Mouse (Mus musculus): ENCODE measurements around the gene Ccr9. TPM values are rescaled to one million over a fixed set of nuclear protein-coding genes. Genes with fewer than 3 reads are reported as not detected.

Ccr9 gene
- polyA plus RNA-seq, 1 experiment from 2014 or later = 0.27 TPM

- Histone ChIP-seq H3K9ac (no peak within 1 kb of the TSS), H3K36me3 (replicated peaks; ENCODE audit: control insufficient read depth, insufficient read depth) (peaks cover 18% of the 10 kb centered on the region), H3K4me2 (replicated peaks) (no peak within 1 kb of the TSS), H3K4me1 (replicated peaks; ENCODE audit: control insufficient read depth, insufficient read depth, low read length) (no peaks in the 10 kb centered on the region), H3K4me3 (replicated peaks; ENCODE audit: low read length) (no peak within 1 kb of the TSS), H3K27me3 (ENCODE audit: control insufficient read depth, insufficient read depth, low read length) (no peaks in the 10 kb centered on the region), H3K9me3 (ENCODE audit: control insufficient read depth, low read length) (no peaks in the 10 kb centered on the region), H3K27ac (no peak within 1 kb of the TSS)
- ATAC-seq (ENCODE audit: low FRiP score) (no peak), DNase-seq (ENCODE audit: low spot score) (no peak)
- WGBS = 91% methylated on average over 5 of the region's 5 CpGs
Observed at GRCm38 (mm10) chr9:123806267-123806666, 128.0 kb downstream of the Ccr9 start, which contains the start of gene Cxcr6. Gene Cxcr6, plus strand, starts transcription at chr9:123806475.

- no peak overlapping the region for H3K9ac ChIP-seq
- peaks cover 18% of the 10 kb centered on the region for H3K36me3 ChIP-seq (replicated peaks; ENCODE audit: control insufficient read depth, insufficient read depth)
- H3K9me3 ChIP-seq (ENCODE audit: control insufficient read depth, low read length) = no peaks in the 10 kb centered on the region
- ATAC-seq (ENCODE audit: low FRiP score) (no peak), DNase-seq (ENCODE audit: low spot score) (no peak)
- no peaks in the 10 kb centered on the region for H3K4me1 ChIP-seq (replicated peaks; ENCODE audit: control insufficient read depth, insufficient read depth, low read length)
- no peak overlapping the region for H3K27ac ChIP-seq
- H3K27me3 ChIP-seq (ENCODE audit: control insufficient read depth, insufficient read depth, low read length) = no peaks in the 10 kb centered on the region
- no peak overlapping the region for H3K4me3 ChIP-seq (replicated peaks; ENCODE audit: low read length)
- 85% methylated on average over 7 of the region's 7 CpGs for WGBS
- no peak overlapping the region for H3K4me2 ChIP-seq (replicated peaks)
Observed at GRCm38 (mm10) chr9:123808583-123808982, 130.3 kb downstream of the Ccr9 start.

GRCm38 (mm10) chr9:123811831-123812230, 133.6 kb downstream of the Ccr9 start:
- Histone ChIP-seq H3K4me1 (replicated peaks; ENCODE audit: control insufficient read depth, insufficient read depth, low read length) (no peaks in the 10 kb centered on the region), H3K4me2 (replicated peaks) (no peak overlapping the region), H3K4me3 (replicated peaks; ENCODE audit: low read length) (no peak overlapping the region), H3K9ac (no peak overlapping the region), H3K27ac (no peak overlapping the region), H3K27me3 (ENCODE audit: control insufficient read depth, insufficient read depth, low read length) (no peaks in the 10 kb centered on the region), H3K9me3 (ENCODE audit: control insufficient read depth, low read length) (no peaks in the 10 kb centered on the region), H3K36me3 (replicated peaks; ENCODE audit: control insufficient read depth, insufficient read depth) (peaks cover 43% of the 10 kb centered on the region)
- no peak for DNase-seq (ENCODE audit: low spot score)
- 91% methylated on average over 3 of the region's 3 CpGs for WGBS
- ATAC-seq (ENCODE audit: low FRiP score) = no peak

GRCm38 (mm10) chr9:123814326-123814725, 136.1 kb downstream of the Ccr9 start:
- WGBS = 79% methylated on average over 2 of the region's 2 CpGs

GRCm38 (mm10) chr9:123814821-123815220, 136.6 kb downstream of the Ccr9 start:
- Histone ChIP-seq H3K4me1 (replicated peaks; ENCODE audit: control insufficient read depth, insufficient read depth, low read length) (no peaks in the 10 kb centered on the region), H3K9ac (no peak overlapping the region), H3K9me3 (ENCODE audit: control insufficient read depth, low read length) (no peaks in the 10 kb centered on the region), H3K36me3 (replicated peaks; ENCODE audit: control insufficient read depth, insufficient read depth) (peaks cover 59% of the 10 kb centered on the region), H3K4me3 (replicated peaks; ENCODE audit: low read length) (no peak overlapping the region), H3K4me2 (replicated peaks) (no peak overlapping the region), H3K27me3 (ENCODE audit: control insufficient read depth, insufficient read depth, low read length) (no peaks in the 10 kb centered on the region), H3K27ac (no peak overlapping the region)
- no peak for ATAC-seq (ENCODE audit: low FRiP score)
- no peak for DNase-seq (ENCODE audit: low spot score)
- 88% methylated on average over 4 of the region's 4 CpGs for whole genome bisulfite sequencing

More at GRCm38 (mm10) chr9:123814326-123814725, 136.1 kb downstream of the Ccr9 start:
- Histone ChIP-seq H3K4me1 (replicated peaks; ENCODE audit: control insufficient read depth, insufficient read depth, low read length) (no peaks in the 10 kb centered on the region), H3K9me3 (ENCODE audit: control insufficient read depth, low read length) (no peaks in the 10 kb centered on the region), H3K27me3 (ENCODE audit: control insufficient read depth, insufficient read depth, low read length) (no peaks in the 10 kb centered on the region), H3K36me3 (replicated peaks; ENCODE audit: control insufficient read depth, insufficient read depth) (peaks cover 59% of the 10 kb centered on the region), H3K4me2 (replicated peaks) (no peak overlapping the region), H3K27ac (no peak overlapping the region), H3K4me3 (replicated peaks; ENCODE audit: low read length) (no peak overlapping the region), H3K9ac (no peak overlapping the region)
- DNase-seq (ENCODE audit: low spot score) (no peak), ATAC-seq (ENCODE audit: low FRiP score) (no peak)

GRCm38 (mm10) chr9:123815444-123815843, 137.2 kb downstream of the Ccr9 start:
- no peaks in the 10 kb centered on the region for H3K27me3 ChIP-seq (ENCODE audit: control insufficient read depth, insufficient read depth, low read length)
- H3K9me3 ChIP-seq (ENCODE audit: control insufficient read depth, low read length) = no peaks in the 10 kb centered on the region
- no peak; the same call in 1 of the 2 replicates for ATAC-seq (ENCODE audit: low FRiP score)
- no peak for DNase-seq (ENCODE audit: low spot score)
- no peak overlapping the region for H3K4me2 ChIP-seq (replicated peaks)
- no peak overlapping the region for H3K4me3 ChIP-seq (replicated peaks; ENCODE audit: low read length)
- H3K36me3 ChIP-seq (replicated peaks; ENCODE audit: control insufficient read depth, insufficient read depth) = peaks cover 57% of the 10 kb centered on the region
- H3K9ac ChIP-seq = no peak overlapping the region
- H3K27ac ChIP-seq = no peak overlapping the region
- no peaks in the 10 kb centered on the region for H3K4me1 ChIP-seq (replicated peaks; ENCODE audit: control insufficient read depth, insufficient read depth, low read length)
- WGBS = 94% methylated on average over 3 of the region's 3 CpGs

- H3K36me3 ChIP-seq (replicated peaks; ENCODE audit: control insufficient read depth, insufficient read depth) = peaks cover 57% of the 10 kb centered on the region
- no peak overlapping the region for H3K4me2 ChIP-seq (replicated peaks)
- H3K4me1 ChIP-seq (replicated peaks; ENCODE audit: control insufficient read depth, insufficient read depth, low read length) = no peaks in the 10 kb centered on the region
- H3K27ac ChIP-seq = no peak overlapping the region
- no peaks in the 10 kb centered on the region for H3K27me3 ChIP-seq (ENCODE audit: control insufficient read depth, insufficient read depth, low read length)
- no peaks in the 10 kb centered on the region for H3K9me3 ChIP-seq (ENCODE audit: control insufficient read depth, low read length)
- ATAC-seq (ENCODE audit: low FRiP score) (no peak), DNase-seq (ENCODE audit: low spot score) (no peak)
- WGBS = 94% methylated on average over 1 of the region's 1 CpGs
- no peak overlapping the region for H3K9ac ChIP-seq
- no peak overlapping the region for H3K4me3 ChIP-seq (replicated peaks; ENCODE audit: low read length)
Observed at GRCm38 (mm10) chr9:123815996-123816395, 137.8 kb downstream of the Ccr9 start.

- WGBS = 85% methylated on average over 2 of the region's 2 CpGs
- DNase-seq (ENCODE audit: low spot score) (no peak), ATAC-seq (ENCODE audit: low FRiP score) (no peak)
- peaks cover 78% of the 10 kb centered on the region for H3K36me3 ChIP-seq (replicated peaks; ENCODE audit: control insufficient read depth, insufficient read depth)
- no peaks in the 10 kb centered on the region for H3K4me1 ChIP-seq (replicated peaks; ENCODE audit: control insufficient read depth, insufficient read depth, low read length)
- H3K27ac ChIP-seq = no peak overlapping the region
- H3K9me3 ChIP-seq (ENCODE audit: control insufficient read depth, low read length) = no peaks in the 10 kb centered on the region
- H3K4me3 ChIP-seq (replicated peaks; ENCODE audit: low read length) = no peak overlapping the region
- no peak overlapping the region for H3K4me2 ChIP-seq (replicated peaks)
- H3K27me3 ChIP-seq (ENCODE audit: control insufficient read depth, insufficient read depth, low read length) = no peaks in the 10 kb centered on the region
- no peak overlapping the region for H3K9ac ChIP-seq
Observed at GRCm38 (mm10) chr9:123818601-123819000, 140.4 kb downstream of the Ccr9 start.

GRCm38 (mm10) chr9:123826631-123827030, 148.4 kb downstream of the Ccr9 start:
- Histone ChIP-seq H3K4me1 (replicated peaks; ENCODE audit: control insufficient read depth, insufficient read depth, low read length) (no peaks in the 10 kb centered on the region), H3K4me2 (replicated peaks) (no peak overlapping the region), H3K27ac (no peak overlapping the region), H3K27me3 (ENCODE audit: control insufficient read depth, insufficient read depth, low read length) (no peaks in the 10 kb centered on the region), H3K4me3 (replicated peaks; ENCODE audit: low read length) (no peak overlapping the region), H3K36me3 (replicated peaks; ENCODE audit: control insufficient read depth, insufficient read depth) (peaks cover 84% of the 10 kb centered on the region), H3K9ac (no peak overlapping the region), H3K9me3 (ENCODE audit: control insufficient read depth, low read length) (no peaks in the 10 kb centered on the region)
- WGBS = 93% methylated on average over 3 of the region's 3 CpGs
- no peak for ATAC-seq (ENCODE audit: low FRiP score)
- no peak for DNase-seq (ENCODE audit: low spot score)

GRCm38 (mm10) chr9:123828916-123829315, 150.7 kb downstream of the Ccr9 start:
- Histone ChIP-seq H3K4me3 (replicated peaks; ENCODE audit: low read length) (no peak overlapping the region), H3K36me3 (replicated peaks; ENCODE audit: control insufficient read depth, insufficient read depth) (peaks cover 63% of the 10 kb centered on the region), H3K4me2 (replicated peaks) (no peak overlapping the region), H3K4me1 (replicated peaks; ENCODE audit: control insufficient read depth, insufficient read depth, low read length) (no peaks in the 10 kb centered on the region), H3K27me3 (ENCODE audit: control insufficient read depth, insufficient read depth, low read length) (no peaks in the 10 kb centered on the region), H3K27ac (no peak overlapping the region), H3K9ac (no peak overlapping the region), H3K9me3 (ENCODE audit: control insufficient read depth, low read length) (no peaks in the 10 kb centered on the region)
- DNase-seq (ENCODE audit: low spot score) (no peak), ATAC-seq (ENCODE audit: low FRiP score) (no peak)
- 98% methylated on average over 4 of the region's 4 CpGs for WGBS

Measured in hindbrain, embryonic 14.5 days (tissue).